In genomic region chr5:131992268-131992667, GRCm38 (mm10) we compare ENCODE assay signal across 12 mouse cellular contexts.
DNase-seq lines count a peak whose midpoint lies in the region.
"Had no signal": no experiment of that assay in that cellular context is flagged by ENCODE, and none has a peak within 500 bp of the region (broad histone marks: within the 10 kb centered on the region; RNA-seq: fewer than 3 reads in every experiment).

No protein-coding gene starts in this region.

- intact Hi-C loops in heart, postnatal 10 days (cut with DNase I), result no loop called here
- intact Hi-C loops in left cerebral cortex, postnatal 25 days (cut with DNase I), result no loop called here
- intact Hi-C loops in heart, postnatal 36 days (cut with DNase I), result no loop called here

- DNase-seq in heart, adult 11 months, result peak; percentile 73
- no peak for DNase-seq in heart, postnatal 10 days
- peak; percentile 40 for DNase-seq in right cerebral cortex, adult 18-20 months
- DNase-seq in right cerebral cortex, postnatal 14 days, result no peak
- peak; percentile 14 to 58 for DNase-seq in left cerebral cortex, postnatal 25 days (ENCODE audit: low spot score in 2 of 2)
- DNase-seq in kidney, adult 11 months, result no peak
- no peak for DNase-seq in heart, postnatal 36 days
- DNase-seq: B cell, adult 2 months; cerebellum, adult 11-12 months; gastrocnemius, postnatal 25 days; retina, postnatal 1 day; thymus, postnatal 36 days had no signal

Comparison
In these comparisons a context has a peak if more than half of its experiments do, and no peak if none do; other contexts are left out.
1. DNase-seq: peak in heart, adult 11 months (single experiment), right cerebral cortex, adult 18-20 months (single experiment) and left cerebral cortex, postnatal 25 days (2 of 2); none in heart, postnatal 10 days (0 of 2), right cerebral cortex, postnatal 14 days (single experiment), kidney, adult 11 months (single experiment) and heart, postnatal 36 days (0 of 2).